Mouse (Mus musculus) erythroblast, embryonic 14.5 days (primary cell): ENCODE measurements around the gene Tmc5.

Experiments used
- GATA1 ChIP-seq: IDR thresholded peaks from 2 replicates; pipeline ENCODE4 v1.6.1; 2012; ENCODE audit warnings: low read length, inconsistent platforms, mixed read lengths
- TAL1 ChIP-seq: IDR thresholded peaks from 3 replicates; pipeline ENCODE4 v1.6.1; 2012; ENCODE audit warnings: low read length, inconsistent platforms, mixed read lengths

DNA sequence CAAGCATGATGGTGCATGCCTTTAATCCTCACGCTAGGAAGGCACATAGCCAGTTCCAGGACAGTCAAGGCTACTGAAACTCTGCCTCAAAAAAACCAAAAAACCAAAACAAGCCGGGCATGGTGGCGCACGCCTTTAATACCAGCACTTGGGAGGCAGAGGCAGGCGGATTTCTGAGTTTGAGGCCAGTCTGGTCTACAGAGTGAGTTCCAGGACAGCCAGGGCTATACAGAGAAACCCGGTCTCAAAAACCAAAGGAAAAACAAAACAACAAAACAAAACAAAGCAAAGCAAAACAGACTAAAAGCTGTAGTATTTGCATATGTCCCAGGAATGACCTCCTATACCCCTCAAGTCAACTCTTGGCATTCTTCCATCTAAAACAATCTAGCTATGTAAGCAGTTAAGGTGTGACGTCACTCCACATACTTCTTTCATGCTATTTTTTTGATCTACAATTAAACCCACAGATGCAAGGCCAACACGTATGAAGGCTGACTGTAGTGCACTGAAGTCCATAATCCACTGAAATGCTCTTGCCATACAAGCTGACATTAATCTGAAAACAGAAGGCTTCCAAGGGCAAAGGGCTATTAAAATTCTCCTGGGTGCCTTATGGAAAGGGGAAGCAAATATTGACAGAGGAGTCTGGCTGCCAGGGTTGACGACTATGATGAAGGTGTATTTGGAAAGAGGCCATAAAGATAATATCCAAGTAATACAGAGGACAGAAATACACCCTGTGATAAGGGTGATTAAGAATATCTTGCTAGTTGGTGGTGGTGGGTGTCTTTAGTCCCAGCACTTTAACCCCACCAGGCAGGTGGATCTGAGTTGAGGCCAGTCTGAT is 107.1 kb downstream of the Tmc5 start:
- TF ChIP-seq TAL1 (no peak), GATA1 (no peak)
